In genomic region chr2:18053951-18054530, GRCm38 (mm10) we compare ENCODE assay signal across 10 mouse cellular contexts. TPM values are rescaled to one million over a fixed set of nuclear protein-coding genes. Genes with fewer than 3 reads are reported as not detected.
DNase-seq lines count a peak whose midpoint lies in the region; ATAC-seq lines count a peak whose summit lies in the region.
"Had no signal": no experiment of that assay in that cellular context is flagged by ENCODE, and none has a peak within 500 bp of the region (broad histone marks: within the 10 kb centered on the region; RNA-seq: fewer than 3 reads in every experiment).

No protein-coding gene starts in this region.

- H3K9ac ChIP-seq in hindbrain, embryonic 15.5 days = no peak overlapping the region
- H3K9ac ChIP-seq in midbrain, embryonic 12.5 days (replicated peaks) = peak overlapping the region; percentile 44; the same call in 1 of the 2 replicates
- H3K9ac ChIP-seq: limb, embryonic 15.5 days had no signal

- peak overlapping the region; percentile 80; the same call in 1 of the 2 replicates for H3K4me2 ChIP-seq in hindbrain, embryonic 15.5 days
- peak overlapping the region; percentile 81 for H3K4me2 ChIP-seq in midbrain, embryonic 12.5 days (replicated peaks)

- peaks cover 45% of the 10 kb centered on the region for H3K4me1 ChIP-seq in hindbrain, embryonic 15.5 days (replicated peaks)
- peaks cover 42% of the 10 kb centered on the region for H3K4me1 ChIP-seq in midbrain, embryonic 12.5 days

- no peak for ATAC-seq in hindbrain, embryonic 15.5 days (ENCODE audit: low FRiP score, low read depth)
- ATAC-seq in midbrain, embryonic 12.5 days (ENCODE audit: low FRiP score, low read depth) = no peak

- H3K27me3 ChIP-seq in hindbrain, embryonic 15.5 days = no peaks in the 10 kb centered on the region
- no peaks in the 10 kb centered on the region for H3K27me3 ChIP-seq in midbrain, embryonic 12.5 days
- H3K27me3 ChIP-seq: limb, embryonic 15.5 days had no signal

- no peaks in the 10 kb centered on the region for H3K36me3 ChIP-seq in hindbrain, embryonic 15.5 days
- H3K36me3 ChIP-seq in midbrain, embryonic 12.5 days = no peaks in the 10 kb centered on the region
- H3K36me3 ChIP-seq: limb, embryonic 15.5 days had no signal

- H3K4me3 ChIP-seq in hindbrain, embryonic 15.5 days = no peak overlapping the region
- no peak overlapping the region for H3K4me3 ChIP-seq in midbrain, embryonic 12.5 days
- H3K4me3 ChIP-seq: limb, embryonic 15.5 days had no signal

- peak overlapping the region; percentile 55; the same call in 1 of the 2 replicates for H3K27ac ChIP-seq in hindbrain, embryonic 15.5 days (replicated peaks)
- peak overlapping the region; percentile 100 for H3K27ac ChIP-seq in midbrain, embryonic 12.5 days (replicated peaks)
- H3K27ac ChIP-seq: limb, embryonic 15.5 days had no signal

- 40% methylated on average over 2 of the region's 2 CpGs for WGBS in hindbrain, embryonic 15.5 days
- WGBS in midbrain, embryonic 12.5 days = 5% methylated on average over 2 of the region's 2 CpGs

- peak; percentile 65 to 73 for DNase-seq in cerebellum, postnatal 14 days
- no peak for DNase-seq in cerebellum, postnatal 36 days
- peak; percentile 86 for DNase-seq in adrenal gland, adult 2 months
- DNase-seq in gastrocnemius, postnatal 10 days = peak; percentile 56
- DNase-seq in cerebellum, adult 8-10 months = no peak
- DNase-seq in right cerebral cortex, postnatal 14 days = no peak

- no peaks in the 10 kb centered on the region for H3K9me3 ChIP-seq in hindbrain, embryonic 15.5 days
- no peaks in the 10 kb centered on the region for H3K9me3 ChIP-seq in midbrain, embryonic 12.5 days
- H3K9me3 ChIP-seq: limb, embryonic 15.5 days had no signal

RNA-seq across cellular contexts. Expression of gene Mllt10, which starts 1.0 kb away (rescaled TPM):
- total RNA-seq in adrenal gland, adult 2 months (2021) = 10 to 100 TPM; 42.8 to 44.6 TPM
- polyA plus RNA-seq in adrenal gland, adult 2 months (2012; rRNA removed) = 22.6 and 23.2 TPM in 2 replicates
- 10 to 100 TPM; 21.7 to 33.1 TPM for total RNA-seq in gastrocnemius, postnatal 10 days (2021)
- polyA plus RNA-seq in hindbrain, embryonic 15.5 days (2015; fragmentation: Nextera tagmentation; extraction: Ambion mirVana) = 45.6 and 50.0 TPM in 2 replicates
- polyA plus RNA-seq in midbrain, embryonic 12.5 days (2016; fragmentation: Nextera tagmentation; extraction: Ambion mirVana) = 64.9 and 70.4 TPM in 2 replicates

RNA-seq across cellular contexts. Expression of gene Skida1, which starts 5.2 kb away (rescaled TPM):
- 1 to 10 TPM; 2.3 to 3.8 TPM for total RNA-seq in adrenal gland, adult 2 months (2021)
- polyA plus RNA-seq in adrenal gland, adult 2 months (2012; rRNA removed) = 1.8 and 3.1 TPM in 2 replicates
- 1 to 10 TPM; 2.0 to 2.1 TPM for total RNA-seq in gastrocnemius, postnatal 10 days (2021)
- polyA plus RNA-seq in hindbrain, embryonic 15.5 days (2015; fragmentation: Nextera tagmentation; extraction: Ambion mirVana) = 6.5 and 7.1 TPM in 2 replicates
- 23.8 and 26.6 TPM in 2 replicates for polyA plus RNA-seq in midbrain, embryonic 12.5 days (2016; fragmentation: Nextera tagmentation; extraction: Ambion mirVana)

RNA-seq across cellular contexts. Expression of gene A930004D18Rik, which starts 16.5 kb away (rescaled TPM):
- total RNA-seq in adrenal gland, adult 2 months (2021) = 1 to 10 TPM in 1 of 2 experiments, under 1 TPM in 1; 0.92 to 3.3 TPM
- 0.42 and 0.70 TPM in 2 replicates for polyA plus RNA-seq in adrenal gland, adult 2 months (2012; rRNA removed)
- 1 to 10 TPM; 2.2 to 2.7 TPM for total RNA-seq in gastrocnemius, postnatal 10 days (2021)
- 10.8 and 11.1 TPM in 2 replicates for polyA plus RNA-seq in hindbrain, embryonic 15.5 days (2015; fragmentation: Nextera tagmentation; extraction: Ambion mirVana)
- polyA plus RNA-seq in midbrain, embryonic 12.5 days (2016; fragmentation: Nextera tagmentation; extraction: Ambion mirVana) = 20.5 and 21.5 TPM in 2 replicates

RNA-seq across cellular contexts. Expression of gene H2al2a, which starts 57.3 kb away (rescaled TPM):
- not detected for total RNA-seq in adrenal gland, adult 2 months (2021)
- polyA plus RNA-seq in adrenal gland, adult 2 months (2012; rRNA removed) = not detected in 2 replicates
- not detected for total RNA-seq in gastrocnemius, postnatal 10 days (2021)
- not detected in 2 replicates for polyA plus RNA-seq in hindbrain, embryonic 15.5 days (2015; fragmentation: Nextera tagmentation; extraction: Ambion mirVana)
- polyA plus RNA-seq in midbrain, embryonic 12.5 days (2016; fragmentation: Nextera tagmentation; extraction: Ambion mirVana) = not detected in 2 replicates
- polyA plus RNA-seq: C2C12; limb, embryonic 15.5 days had no signal

Comparison
In these comparisons a context has a peak if more than half of its experiments do, and no peak if none do; other contexts are left out.
1. DNase-seq: peak in cerebellum, postnatal 14 days (2 of 2), adrenal gland, adult 2 months (single experiment) and gastrocnemius, postnatal 10 days (single experiment); none in cerebellum, postnatal 36 days (0 of 2), cerebellum, adult 8-10 months (single experiment) and right cerebral cortex, postnatal 14 days (single experiment).